ENCODE assay signal across 23 mouse cellular contexts in genomic region chr9:113632350-113633043, GRCm38 (mm10).
DNase-seq lines count a peak whose midpoint lies in the region; ATAC-seq and TF ChIP-seq lines count a peak whose summit lies in the region.
"Had no signal": no experiment of that assay in that cellular context is flagged by ENCODE, and none has a peak within 500 bp of the region (broad histone marks: within the 10 kb centered on the region; RNA-seq: fewer than 3 reads in every experiment).

No protein-coding gene starts in this region.

- no peak overlapping the region for H3K4me3 ChIP-seq in forebrain, postnatal 0 days (ENCODE audit: low read depth, low read length)
- H3K4me3 ChIP-seq in forebrain, embryonic 11.5 days (ENCODE audit: low read depth, low read length), result no peak overlapping the region
- no peak overlapping the region for H3K4me3 ChIP-seq in left cerebral cortex, adult 2 months
- H3K4me3 ChIP-seq: embryonic facial prominence, embryonic 10.5 days; embryonic facial prominence, embryonic 13.5 days; erythroblast, embryonic 14.5 days; forebrain, embryonic 13.5 days; gastrocnemius, adult 2 months; heart, adult 2 months; hindbrain, embryonic 12.5 days; hindbrain, embryonic 15.5 days had no signal

- 67% methylated on average over 9 of the region's 9 CpGs for WGBS in forebrain, postnatal 0 days
- 79% methylated on average over 8 of the region's 9 CpGs for WGBS in forebrain, embryonic 11.5 days

- no peak for TF ChIP-seq CTCF in forebrain, postnatal 0 days (IDR thresholded peaks at IDR 0.05; ENCODE audit: low read depth)
- no peak for TF ChIP-seq CTCF in left cerebral cortex, adult 2 months (IDR thresholded peaks at IDR 0.05)

- H3K9me3 ChIP-seq in forebrain, postnatal 0 days (ENCODE audit: low read length), result no peaks in the 10 kb centered on the region
- H3K9me3 ChIP-seq in forebrain, embryonic 11.5 days (ENCODE audit: control insufficient read depth, low read length), result no peaks in the 10 kb centered on the region
- H3K9me3 ChIP-seq: forebrain, embryonic 13.5 days; hindbrain, embryonic 12.5 days; hindbrain, embryonic 15.5 days had no signal

- H3K9ac ChIP-seq in forebrain, postnatal 0 days, result no peak overlapping the region
- H3K9ac ChIP-seq in forebrain, embryonic 11.5 days (ENCODE audit: low read length), result no peak overlapping the region
- H3K9ac ChIP-seq: embryonic facial prominence, embryonic 13.5 days; forebrain, embryonic 13.5 days; hindbrain, embryonic 12.5 days; hindbrain, embryonic 15.5 days had no signal

- intact Hi-C loops in left cerebral cortex, adult 2 months (cut with DNase I), result loop anchor here (5.0 to 10.0 kb wide), 6 partner anchors 290 to 1400 kb away; no protein-coding TSS in a partner anchor
- intact Hi-C loops in left cerebral cortex, postnatal 10 days (cut with DNase I), result loop anchor here (10.0 kb wide), 1 partner anchor 898 kb away; no protein-coding TSS in a partner anchor

- no peaks in the 10 kb centered on the region for H3K36me3 ChIP-seq in forebrain, postnatal 0 days (ENCODE audit: insufficient read depth)
- H3K36me3 ChIP-seq in forebrain, embryonic 11.5 days (ENCODE audit: control insufficient read depth, insufficient read depth, low read length), result no peaks in the 10 kb centered on the region
- H3K36me3 ChIP-seq: embryonic facial prominence, embryonic 10.5 days; embryonic facial prominence, embryonic 13.5 days; hindbrain, embryonic 12.5 days; hindbrain, embryonic 15.5 days had no signal

- H3K27me3 ChIP-seq in forebrain, postnatal 0 days (ENCODE audit: insufficient read depth, low read length), result no peaks in the 10 kb centered on the region
- no peaks in the 10 kb centered on the region for H3K27me3 ChIP-seq in forebrain, embryonic 11.5 days (ENCODE audit: control insufficient read depth, insufficient read depth, low read length)
- H3K27me3 ChIP-seq: forebrain, embryonic 13.5 days; hindbrain, embryonic 12.5 days; hindbrain, embryonic 15.5 days had no signal

- H3K4me1 ChIP-seq in forebrain, postnatal 0 days (ENCODE audit: insufficient read depth), result 0 out of 2 replicates have a peak, but pooled peaks cover 5% of the 10 kb centered on the region
- H3K4me1 ChIP-seq in forebrain, embryonic 11.5 days (replicated peaks; ENCODE audit: control insufficient read depth, insufficient read depth, low read length), result no peaks in the 10 kb centered on the region
- H3K4me1 ChIP-seq: embryonic facial prominence, embryonic 10.5 days had no signal

- peak overlapping the region; percentile 45; the same call in 1 of the 2 replicates for H3K27ac ChIP-seq in forebrain, postnatal 0 days (ENCODE audit: low read depth, low read length)
- no peak overlapping the region for H3K27ac ChIP-seq in forebrain, embryonic 11.5 days (ENCODE audit: low read depth, low read length)
- peak overlapping the region; percentile 96 for H3K27ac ChIP-seq in left cerebral cortex, adult 2 months
- H3K27ac ChIP-seq: embryonic facial prominence, embryonic 10.5 days; embryonic facial prominence, embryonic 13.5 days; forebrain, embryonic 13.5 days; gastrocnemius, adult 2 months; heart, adult 2 months; hindbrain, embryonic 12.5 days; hindbrain, embryonic 15.5 days had no signal

- H3K4me2 ChIP-seq in forebrain, postnatal 0 days (ENCODE audit: low read depth), result no peak overlapping the region
- no peak overlapping the region for H3K4me2 ChIP-seq in forebrain, embryonic 11.5 days (ENCODE audit: low read depth, low read length, severe bottlenecking)
- H3K4me2 ChIP-seq: embryonic facial prominence, embryonic 13.5 days; forebrain, embryonic 13.5 days; heart, embryonic 11.5 days; hindbrain, embryonic 12.5 days; hindbrain, embryonic 15.5 days had no signal

- no peak for ATAC-seq in forebrain, postnatal 0 days
- no peak for ATAC-seq in forebrain, embryonic 11.5 days (replicated peaks; ENCODE audit: low FRiP score)
- ATAC-seq: forebrain, embryonic 13.5 days; forebrain, embryonic 16.5 days; Patski had no signal

- no peak for DNase-seq in forebrain, postnatal 0 days
- no peak for DNase-seq in forebrain, embryonic 11.5 days (ENCODE audit: low spot score)
- DNase-seq in left cerebral cortex, adult 2 months (ENCODE audit: extremely low spot score in 1 of 2, low spot score in 2 of 2), result no peak
- no peak for DNase-seq in left cerebral cortex, postnatal 10 days (ENCODE audit: extremely low spot score in 1 of 2, low spot score in 2 of 2)
- DNase-seq in telencephalon, adult 2 months (ENCODE audit: low read depth, low spot score), result peak; percentile 47
- DNase-seq in lung, postnatal 36 days, result no peak
- DNase-seq: adrenal gland, postnatal 10 days; adrenal gland, postnatal 36 days; cerebellum, adult 11 months; cerebellum, adult 9-11 months; embryo, embryonic 11 days; gastrocnemius, adult 2 months; gastrocnemius, postnatal 25 days; heart, adult 2 months had no signal
